Mouse (Mus musculus): ENCODE results near the gene Etv6.
"Not testable (repeated sequence)": the region's sequence is repeated elsewhere in the genome, so short reads cannot be mapped to it uniquely, and the experiment has no call there.

Etv6 gene

GRCm38 (mm10) chr6:134035490-134036405, at the start of gene Etv6:
TSS of gene Etv6 (plus strand) at chr6:134035700.
- peak; percentile 54 to 83 for DNase-seq (ENCODE audit: low spot score in 2 of 2)

- DNase-seq (ENCODE audit: low spot score in 2 of 2), result no peak
Measured at GRCm38 (mm10) chr6:133986161-133986560, 49.3 kb upstream of the Etv6 start.

DNA sequence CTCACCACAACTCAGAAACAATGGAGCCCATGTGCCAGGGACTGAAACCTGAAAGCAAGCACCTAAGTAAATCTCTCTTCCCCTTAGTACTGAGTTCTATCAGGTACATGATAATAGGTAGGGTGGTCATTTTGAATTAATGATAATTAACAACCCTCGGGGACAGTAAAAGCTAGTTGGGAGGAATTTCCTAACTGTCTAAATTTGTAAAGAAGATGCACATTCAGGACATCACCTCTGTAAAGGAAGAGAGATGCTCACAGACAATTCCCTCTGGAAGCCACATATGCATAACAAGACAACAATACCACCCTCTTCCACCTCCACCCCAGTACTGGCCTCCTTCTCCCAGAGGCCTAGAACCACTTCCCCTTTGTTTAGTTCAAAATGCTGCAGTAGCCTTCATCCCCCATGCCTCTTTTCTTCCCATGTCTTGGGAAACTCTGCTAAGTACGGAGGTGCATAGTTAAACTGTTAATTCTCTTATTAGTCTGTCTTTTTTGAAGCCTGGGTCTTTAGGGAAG, 48.4 kb upstream of the Etv6 start:
- no peak for DNase-seq (ENCODE audit: low spot score in 2 of 2)

- DNase-seq (ENCODE audit: low spot score in 2 of 2), result no peak
Measured at GRCm38 (mm10) chr6:133988011-133988410, 47.5 kb upstream of the Etv6 start.

DNA sequence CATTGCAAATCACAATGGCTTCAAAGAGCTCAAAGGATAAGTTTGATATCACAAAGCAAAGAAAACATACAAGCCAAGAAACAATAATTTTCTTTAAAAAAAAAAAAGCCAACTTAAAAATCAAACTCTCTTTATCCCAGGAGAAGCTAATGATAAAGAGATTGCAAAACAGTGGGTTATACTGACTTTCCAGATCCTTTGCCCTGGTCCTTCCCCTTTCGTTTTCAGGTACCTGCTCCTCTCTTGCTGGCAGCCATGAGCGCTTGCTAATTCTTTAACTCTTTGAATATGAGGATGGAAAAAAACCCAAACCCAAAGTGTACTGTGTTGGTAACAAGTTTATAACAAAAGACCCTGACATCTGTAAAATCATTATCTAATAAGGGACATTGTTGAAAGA, 38.0 kb upstream of the Etv6 start:
- no peak for DNase-seq (ENCODE audit: low spot score in 2 of 2)

DNA sequence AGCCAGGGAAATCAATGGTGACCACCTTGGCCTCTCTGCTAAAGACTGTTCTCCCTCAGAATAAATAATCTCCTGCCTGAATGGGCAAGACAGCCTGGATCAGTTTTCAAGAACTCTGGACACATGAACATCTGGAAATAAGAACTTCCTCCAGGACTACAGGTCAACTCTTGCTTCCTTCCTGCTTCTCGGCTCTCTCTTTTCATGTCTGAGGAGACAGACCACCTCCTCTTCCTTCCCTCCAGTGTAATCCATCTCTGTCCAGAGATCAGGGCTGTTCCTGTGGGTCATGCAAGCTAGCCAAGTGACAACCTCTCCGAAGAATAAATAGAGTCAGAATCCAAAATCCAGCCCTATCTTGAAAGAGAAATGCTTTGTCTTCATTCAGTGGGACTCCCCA, 37.6 kb upstream of the Etv6 start:
- no peak for DNase-seq (ENCODE audit: low spot score in 2 of 2)

DNA sequence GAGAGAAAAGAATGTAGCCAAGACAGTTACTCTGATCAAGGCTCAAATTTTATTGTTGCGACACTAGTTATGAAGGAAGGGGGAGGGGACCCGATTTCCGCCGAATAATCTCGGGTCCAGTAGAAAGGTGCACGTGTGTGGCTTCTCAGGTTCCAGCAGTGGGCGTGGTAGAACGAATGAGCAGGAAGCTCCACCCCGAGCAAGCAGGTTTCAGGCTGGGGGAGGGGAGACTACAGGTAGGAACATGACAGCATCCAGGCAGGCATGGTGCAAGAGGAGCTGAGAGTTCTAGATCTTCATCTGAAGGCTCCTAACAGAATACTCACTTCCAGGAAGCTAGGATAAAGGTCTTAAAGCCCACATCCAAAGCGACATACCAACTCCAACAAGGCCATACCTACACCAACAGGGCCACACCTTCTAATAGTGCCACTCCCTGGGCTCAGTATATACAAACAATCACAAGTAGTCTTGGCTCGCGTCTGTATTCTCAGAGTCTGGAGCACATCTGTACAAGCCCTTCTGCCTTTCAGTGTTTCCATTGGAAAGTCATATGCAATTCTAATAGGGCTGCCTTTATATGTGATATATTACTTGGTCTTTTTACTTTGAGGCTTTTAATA, 20.9 kb upstream of the Etv6 start:
- DNase-seq (ENCODE audit: low spot score in 2 of 2), result not testable (repeated sequence)

GRCm38 (mm10) chr6:134018807-134019206, 16.7 kb upstream of the Etv6 start:
- no peak for DNase-seq (ENCODE audit: low spot score in 2 of 2)

- DNase-seq (ENCODE audit: low spot score in 2 of 2), result no peak
Measured at GRCm38 (mm10) chr6:134020821-134021220, 14.7 kb upstream of the Etv6 start.

GRCm38 (mm10) chr6:134026264-134026663, 9.2 kb upstream of the Etv6 start:
- no peak for DNase-seq (ENCODE audit: low spot score in 2 of 2)

- no peak for DNase-seq (ENCODE audit: low spot score in 2 of 2)
Measured at GRCm38 (mm10) chr6:134027022-134027421, 8.5 kb upstream of the Etv6 start.

GRCm38 (mm10) chr6:134032451-134032850, 3.0 kb upstream of the Etv6 start:
- no peak for DNase-seq (ENCODE audit: low spot score in 2 of 2)

DNA sequence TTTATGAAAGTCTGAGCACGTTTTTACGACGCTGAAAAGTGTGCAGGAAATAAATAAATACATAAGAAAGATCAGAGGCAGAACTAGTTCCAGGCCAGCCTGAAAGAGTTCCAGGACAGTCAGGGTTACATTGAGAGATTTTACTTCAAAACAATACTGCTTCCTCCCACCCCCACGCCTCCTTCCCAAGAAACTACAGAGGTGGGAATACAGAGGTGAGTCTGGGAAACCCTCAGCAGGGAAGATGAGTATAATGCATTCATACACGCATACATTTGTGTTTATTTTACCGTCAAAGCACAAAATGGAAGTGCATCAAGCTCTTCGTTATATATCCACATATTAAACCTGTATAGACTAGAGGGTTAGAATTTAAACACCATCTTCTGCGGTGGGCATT, 1.1 kb upstream of the Etv6 start:
- DNase-seq (ENCODE audit: low spot score in 2 of 2), result no peak

DNA sequence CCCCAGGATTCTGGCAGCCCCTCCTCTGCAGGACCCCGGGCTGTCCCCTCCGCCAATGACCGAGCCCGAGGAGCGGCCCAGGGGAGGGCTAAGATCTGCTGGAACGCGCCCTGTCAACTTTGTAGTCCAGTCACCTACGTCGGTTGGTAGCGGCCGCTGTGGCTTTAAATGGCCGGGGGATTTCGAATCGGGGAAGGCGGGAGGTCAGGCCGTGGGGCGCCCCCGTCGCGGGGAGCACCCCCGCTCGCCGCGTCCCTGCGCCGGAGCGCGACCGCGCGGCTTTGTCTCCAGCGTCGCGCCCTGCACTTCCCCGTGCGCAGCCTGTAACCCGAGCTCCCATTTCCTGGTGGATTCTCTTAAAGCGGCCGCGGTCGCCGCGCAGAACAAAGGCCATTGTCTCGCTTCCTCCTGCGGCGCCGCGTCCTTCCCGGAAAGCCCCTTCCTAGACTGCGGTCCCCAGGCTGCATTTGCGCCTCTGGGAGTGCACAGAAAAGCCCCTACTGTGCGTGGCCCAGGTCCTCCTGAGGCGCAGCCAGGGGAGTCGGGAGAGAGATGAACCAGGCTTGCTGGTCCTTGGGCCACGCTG, 503 bp upstream of the Etv6 start:
- DNase-seq (ENCODE audit: low spot score in 2 of 2), result peak; percentile 70 to 85

DNA sequence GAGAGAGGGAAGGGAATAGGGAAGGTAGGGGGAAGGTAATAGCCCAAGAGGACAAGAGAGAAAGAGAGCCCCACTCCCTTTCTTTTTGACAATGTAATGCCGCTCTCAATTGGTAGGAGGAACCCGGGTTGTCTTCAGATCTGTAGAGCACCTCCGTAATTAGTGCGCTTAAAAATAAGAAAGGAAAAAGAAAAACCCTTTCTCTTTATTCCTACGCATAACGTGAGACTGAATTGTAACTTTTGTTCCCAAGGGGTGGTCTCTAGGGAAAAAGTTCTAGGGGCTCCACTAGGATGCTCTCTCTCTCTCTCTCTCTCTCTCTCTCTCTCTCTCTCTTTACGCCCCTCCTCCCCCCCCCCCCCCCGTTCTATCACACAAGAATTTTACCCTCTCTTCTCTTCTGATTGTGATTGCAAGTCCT, 1.0 kb downstream of the Etv6 start:
- DNase-seq (ENCODE audit: low spot score in 2 of 2), result no peak

DNA sequence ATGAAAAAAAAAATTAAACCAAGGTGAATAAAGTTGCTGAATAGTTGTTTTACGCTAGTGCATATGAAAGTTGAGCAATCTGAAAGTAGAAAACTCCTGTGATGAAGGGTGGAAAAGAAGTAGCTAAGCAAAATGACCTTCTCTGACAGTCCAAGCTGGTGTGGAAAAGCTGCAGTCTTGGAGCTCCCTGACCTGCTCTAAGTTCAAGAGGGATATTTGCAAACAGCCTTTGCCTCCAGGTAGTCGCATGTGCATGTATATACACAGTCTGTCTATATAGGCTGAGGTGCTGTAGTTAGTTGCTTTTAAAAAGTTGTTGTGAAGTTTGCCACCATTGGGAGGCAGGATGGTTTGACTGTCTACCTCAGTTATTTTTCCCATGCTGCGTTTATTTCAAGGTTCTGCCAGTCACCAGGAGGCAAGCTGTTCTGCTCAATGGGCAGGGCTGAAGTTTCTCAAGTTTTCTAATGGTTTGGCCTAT, 1.5 kb downstream of the Etv6 start:
- DNase-seq (ENCODE audit: low spot score in 2 of 2), result no peak

DNA sequence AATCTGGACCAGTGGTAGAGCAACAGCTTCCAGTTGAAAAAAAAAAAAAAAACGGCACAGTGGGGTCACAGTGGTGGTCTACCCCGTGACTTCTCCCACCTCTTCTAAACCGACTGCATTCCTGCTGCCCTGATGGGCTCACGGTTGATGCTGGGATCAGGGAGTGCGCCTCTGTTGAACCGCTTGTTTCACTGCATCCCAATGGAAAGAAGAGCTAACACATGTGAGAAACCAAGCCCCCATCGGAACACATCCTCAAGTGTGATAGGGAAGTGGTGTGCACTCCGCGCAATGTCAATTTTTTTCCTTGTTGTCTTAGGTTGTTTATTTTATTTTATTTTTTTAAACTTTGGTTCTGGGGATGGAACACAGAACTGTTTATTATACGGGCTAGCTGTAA, 2.5 kb downstream of the Etv6 start:
- no peak for DNase-seq (ENCODE audit: low spot score in 2 of 2)

- peak in 1 of 2 experiments; percentile 42 for DNase-seq (ENCODE audit: low spot score in 2 of 2)
Measured at GRCm38 (mm10) chr6:134038881-134039280, 3.4 kb downstream of the Etv6 start.

- no peak for DNase-seq (ENCODE audit: low spot score in 2 of 2)
Measured at GRCm38 (mm10) chr6:134039351-134039750, 3.9 kb downstream of the Etv6 start.

- no peak for DNase-seq (ENCODE audit: low spot score in 2 of 2)
Measured at GRCm38 (mm10) chr6:134040312-134040711, 4.8 kb downstream of the Etv6 start.

- no peak for DNase-seq (ENCODE audit: low spot score in 2 of 2)
Measured at GRCm38 (mm10) chr6:134041286-134041685, 5.8 kb downstream of the Etv6 start.

DNA sequence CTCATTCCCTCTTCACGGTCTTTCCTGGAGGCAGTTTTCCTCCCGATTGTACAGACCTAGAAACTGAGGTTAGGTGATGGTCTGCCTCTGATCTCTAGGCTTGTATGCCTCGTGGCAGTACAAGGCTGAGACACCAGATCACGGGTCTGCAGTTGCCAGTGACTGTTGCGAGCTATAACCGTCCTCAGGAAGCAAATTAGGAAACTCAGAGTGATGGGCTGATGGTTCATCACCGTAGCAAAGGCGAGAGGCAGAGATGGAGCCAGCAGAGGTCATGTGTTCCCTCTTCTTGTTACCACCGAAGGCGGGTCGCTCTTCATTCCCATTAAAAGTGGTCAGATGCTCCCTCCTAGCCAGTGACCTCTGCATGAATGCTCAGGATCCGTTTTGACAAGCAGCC, 6.4 kb downstream of the Etv6 start:
- DNase-seq (ENCODE audit: low spot score in 2 of 2), result no peak
